Mouse (Mus musculus): ENCODE measurements around the gene Gdf11.
A peak's percentile ranks its signal among the peaks of the same experiment; 100 is the strongest.

The Gdf11 gene

DNA sequence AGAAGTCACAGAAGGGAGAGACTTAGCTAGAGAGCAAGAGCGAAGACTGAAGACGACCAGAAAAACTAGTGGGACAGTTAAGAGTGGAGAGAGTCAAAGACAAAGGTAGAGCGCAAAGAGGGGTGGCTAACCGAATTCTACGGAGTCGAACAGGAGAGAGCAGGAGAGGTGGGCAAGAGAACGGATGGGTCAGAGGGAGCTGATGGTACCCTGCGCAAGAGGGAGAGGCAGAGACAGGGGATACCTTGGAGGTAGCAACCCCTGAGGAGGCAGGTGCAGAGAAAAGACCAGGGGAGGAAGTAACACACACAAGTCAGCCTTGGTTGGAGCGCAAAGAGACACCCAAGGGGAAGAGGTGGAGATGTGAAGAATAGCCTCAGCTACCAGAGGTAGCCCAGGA is 728 bp upstream of the Gdf11 start:
- no peak for DNase-seq (ENCODE audit: low spot score)

- peak; percentile 58 for DNase-seq (ENCODE audit: low spot score)
These were observed 879 bp downstream of the Gdf11 start for GRCm38 (mm10) chr10:128890383-128891295.

GRCm38 (mm10) chr10:128889846-128890245 is 1.7 kb downstream of the Gdf11 start:
- DNase-seq (ENCODE audit: low spot score), result no peak

GRCm38 (mm10) chr10:128888941-128889827 is 2.3 kb downstream of the Gdf11 start:
- peak; percentile 78 for DNase-seq (ENCODE audit: low spot score)

GRCm38 (mm10) chr10:128882067-128882466 is 9.5 kb downstream of the Gdf11 start:
- DNase-seq (ENCODE audit: low spot score), result no peak

DNA sequence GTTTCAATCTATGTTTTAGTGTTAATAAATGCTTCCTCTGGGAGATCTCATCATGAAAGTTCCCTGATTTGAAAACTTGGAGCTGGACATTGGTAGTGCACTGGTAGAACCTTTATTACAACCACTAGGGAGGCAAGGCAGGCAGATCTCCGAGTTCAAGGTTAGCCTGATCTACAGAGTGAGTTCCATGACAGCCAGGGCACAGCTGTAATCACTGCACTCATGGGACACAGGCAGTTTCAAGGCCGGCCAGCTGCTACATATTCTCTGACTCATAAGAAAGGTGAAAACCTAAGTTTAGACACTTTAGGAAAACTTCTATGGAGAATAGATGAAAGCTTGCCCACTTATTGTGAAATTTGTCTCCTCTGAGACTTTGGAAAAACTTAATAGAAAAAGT is 12.7 kb downstream of the Gdf11 start:
- DNase-seq (ENCODE audit: low spot score), result no peak

DNA sequence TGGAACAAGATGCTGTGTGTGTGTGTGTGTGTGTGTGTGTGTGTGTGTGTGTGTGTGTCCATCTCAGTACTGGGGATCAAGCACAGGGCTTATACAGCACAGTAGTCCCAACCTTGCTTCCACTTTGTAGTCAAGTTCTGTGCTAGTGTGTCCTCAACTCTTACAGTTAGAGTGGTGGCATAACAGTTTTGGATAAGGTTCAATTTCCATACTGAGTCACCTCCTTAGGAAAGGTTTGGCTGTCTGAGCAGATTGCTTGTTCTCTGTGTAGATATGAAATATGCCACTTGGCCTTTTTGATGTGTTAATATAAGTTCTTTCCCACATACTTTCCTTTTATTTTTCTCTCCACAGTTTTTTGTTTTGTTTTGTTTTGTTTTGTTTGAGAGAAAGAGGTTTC is 13.2 kb downstream of the Gdf11 start:
- no peak for DNase-seq (ENCODE audit: low spot score)

DNA sequence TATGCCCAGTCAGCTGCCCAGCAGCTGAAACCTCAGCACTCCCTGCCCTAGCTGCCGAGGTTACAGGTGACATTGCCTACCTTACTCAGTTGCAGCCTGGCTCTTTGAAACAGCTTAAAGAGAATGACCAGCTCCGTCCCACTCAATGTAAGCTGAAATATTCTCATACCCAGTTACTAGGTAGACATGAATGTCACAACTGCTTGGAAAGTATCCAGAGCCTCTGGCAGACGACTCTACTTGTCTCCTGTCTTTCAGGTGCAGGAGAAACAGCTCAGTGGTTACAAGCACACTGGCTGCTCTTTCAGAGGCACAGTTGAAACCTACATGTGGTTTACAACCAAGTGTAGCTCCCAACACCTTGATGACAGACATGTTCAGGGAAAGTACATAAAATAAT is 21.2 kb downstream of the Gdf11 start:
- DNase-seq (ENCODE audit: low spot score), result no peak

- no peak for DNase-seq (ENCODE audit: low spot score)
These were observed 25.0 kb downstream of the Gdf11 start for GRCm38 (mm10) chr10:128866518-128866917.

- DNase-seq (ENCODE audit: low spot score), result peak; percentile 25
These were observed 25.5 kb downstream of the Gdf11 start for GRCm38 (mm10) chr10:128866042-128866441.

- no peak for DNase-seq (ENCODE audit: low spot score)
These were observed 30.3 kb downstream of the Gdf11 start for GRCm38 (mm10) chr10:128861176-128861575.

GRCm38 (mm10) chr10:128850339-128850738 is 41.2 kb downstream of the Gdf11 start:
- DNase-seq (ENCODE audit: low spot score), result peak; percentile 39

DNA sequence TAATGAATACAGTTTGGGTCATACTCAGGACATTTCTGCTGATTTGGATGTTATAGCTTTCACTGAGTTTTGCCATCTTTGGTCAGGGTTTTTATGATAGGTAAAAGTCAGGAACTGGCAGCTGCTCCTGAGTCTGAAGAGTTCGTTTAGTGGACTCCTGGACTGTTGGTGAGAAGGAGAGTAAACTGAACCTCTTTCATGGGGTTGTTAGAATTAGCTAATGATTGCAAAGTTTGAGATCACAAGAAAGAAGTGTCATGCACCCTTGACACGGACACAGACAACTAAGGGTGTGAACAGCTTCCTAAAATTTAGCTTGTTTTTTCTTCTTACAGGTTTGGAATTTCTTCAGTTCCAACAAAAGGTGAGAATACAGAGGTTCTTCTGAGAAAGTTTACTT is 43.1 kb downstream of the Gdf11 start:
- DNase-seq (ENCODE audit: low spot score), result no peak

- no peak for DNase-seq (ENCODE audit: low spot score)
These were observed 44.9 kb downstream of the Gdf11 start for GRCm38 (mm10) chr10:128846664-128847063.

DNA sequence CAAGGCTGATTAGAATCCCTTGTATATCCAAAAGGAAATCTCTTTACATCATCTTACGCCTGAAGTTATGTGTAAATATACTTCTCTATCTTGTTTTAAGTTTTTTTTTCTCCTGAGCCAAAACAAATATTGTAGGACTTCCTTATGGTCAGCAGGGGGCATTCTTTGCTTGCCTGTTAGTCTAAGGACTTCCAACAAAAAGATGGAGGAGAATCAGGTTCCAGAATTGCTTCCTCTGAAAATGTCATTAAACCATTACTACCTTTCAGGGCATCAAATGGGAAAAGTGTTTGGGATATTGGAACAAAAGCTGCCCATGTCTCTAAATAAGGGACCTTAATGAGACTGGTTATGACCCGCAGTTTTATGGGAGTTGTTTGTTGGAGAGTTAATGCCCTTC is 46.0 kb downstream of the Gdf11 start:
- peak; percentile 82 for DNase-seq (ENCODE audit: low spot score)

- DNase-seq (ENCODE audit: low spot score), result no peak
These were observed 48.3 kb downstream of the Gdf11 start for GRCm38 (mm10) chr10:128843260-128843659.

DNA sequence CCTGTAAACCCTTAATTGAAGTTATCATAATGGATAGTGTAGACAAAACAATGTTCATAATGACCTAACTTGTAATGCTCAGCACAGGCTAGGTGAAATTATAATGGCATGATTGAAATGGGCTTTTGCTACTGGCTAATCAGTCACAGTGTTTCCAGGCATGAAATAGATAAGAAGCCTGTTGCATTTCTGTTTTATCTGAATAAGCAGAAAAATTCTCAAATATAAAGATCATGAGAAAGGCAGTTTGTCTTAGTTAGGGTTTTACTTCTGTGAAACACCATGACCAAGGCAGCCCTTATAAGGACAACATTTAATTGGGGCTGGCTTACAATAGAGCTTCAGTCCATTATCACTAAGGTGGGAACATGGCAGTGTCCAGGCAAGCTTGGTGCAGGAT is 50.9 kb downstream of the Gdf11 start:
- DNase-seq (ENCODE audit: low spot score), result no peak

GRCm38 (mm10) chr10:128839434-128839833 is 52.1 kb downstream of the Gdf11 start:
- DNase-seq (ENCODE audit: low spot score), result no peak

- DNase-seq (ENCODE audit: low spot score), result no peak
These were observed 54.1 kb downstream of the Gdf11 start for GRCm38 (mm10) chr10:128837400-128837799.
